Mouse (Mus musculus) urinary bladder, adult 2 months (tissue): ENCODE results near the gene Acox3. TPM values are rescaled to one million over a fixed set of nuclear protein-coding genes. Genes with fewer than 3 reads are reported as not detected.

Source experiments
- DNase-seq: peaks from one replicate; pipeline ENCODE4 v3.0.0; 2022; ENCODE audit warnings: low spot score
- polyA plus RNA-seq: library from polyadenylated mRNA; depleted of rRNA; stranded (reverse); fragments of >200 nt; gene quantifications from 2 replicates; pipeline ENCODE4 v1.2.3, GENCODE M21; 2012; rRNA removed

The Acox3 gene
- polyA plus RNA-seq = 30.1 and 35.0 TPM in 2 replicates

GRCm38 (mm10) chr5:35582445-35583220 is at the start of gene Acox3:
Gene Acox3 (plus strand): TSS chr5:35583040.
- DNase-seq = peak; percentile 85

GRCm38 (mm10) chr5:35536271-35536670 is 46.6 kb upstream of the Acox3 start:
- DNase-seq = no peak

DNA sequence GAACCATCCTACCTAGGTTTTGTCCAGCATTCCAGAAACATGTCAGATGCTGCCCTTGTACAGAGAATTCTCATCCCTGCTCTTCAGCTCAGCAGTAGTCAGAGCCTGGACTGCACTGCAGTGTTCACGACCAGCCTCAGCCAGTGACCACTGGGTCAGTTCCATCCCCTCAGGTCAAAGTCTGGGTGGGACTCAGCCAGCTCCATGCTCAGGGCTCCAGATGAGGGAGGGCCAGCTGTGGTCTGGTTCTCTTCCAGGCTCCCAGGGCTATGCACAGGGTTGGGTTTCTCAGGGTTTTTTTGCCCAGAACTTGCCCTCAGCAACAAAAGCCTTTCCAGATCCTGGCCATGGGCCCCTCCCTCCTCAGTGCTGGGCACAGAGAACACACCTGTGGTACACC is 45.4 kb upstream of the Acox3 start:
- DNase-seq = no peak

DNA sequence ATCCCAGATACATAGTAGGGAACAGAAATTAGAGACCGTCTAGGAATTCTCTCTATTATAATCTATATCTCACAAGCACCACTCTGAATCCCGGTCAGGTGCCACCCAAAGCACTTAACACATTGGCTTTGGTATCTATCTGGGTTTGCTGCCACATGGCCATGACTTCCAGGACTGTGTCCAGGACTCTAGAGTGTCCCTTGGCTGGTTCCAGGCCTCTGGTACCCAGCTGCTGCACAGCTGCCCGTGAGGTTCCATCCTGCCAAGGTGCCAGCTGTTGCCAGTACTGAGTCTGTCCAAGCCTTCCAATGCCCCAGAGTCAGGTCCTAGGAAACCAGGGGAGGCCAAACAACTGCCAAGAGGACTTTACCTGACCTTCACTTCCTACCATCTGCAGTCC is 44.8 kb upstream of the Acox3 start:
- DNase-seq = no peak

- no peak for DNase-seq
These were observed 43.3 kb upstream of the Acox3 start for GRCm38 (mm10) chr5:35539576-35539975.

DNA sequence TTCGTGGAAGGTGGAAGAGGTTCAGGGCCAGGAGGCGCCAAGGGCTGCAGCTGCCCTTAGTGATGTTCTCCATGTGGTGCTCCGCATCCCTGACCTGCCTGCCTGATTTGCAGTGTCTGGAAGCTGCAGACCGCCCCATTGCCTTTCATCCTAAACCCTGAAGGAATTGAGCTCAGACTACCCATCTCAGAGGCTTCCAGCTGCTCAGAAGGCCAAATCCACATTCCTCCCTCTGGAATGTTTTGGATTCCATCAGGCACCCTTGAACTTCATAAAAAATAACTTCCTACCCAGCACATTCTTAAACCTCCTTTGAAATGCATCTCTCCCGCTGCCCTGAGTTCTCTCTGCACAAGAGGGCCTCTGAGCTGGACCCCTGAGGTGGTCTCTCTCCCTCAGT is 42.3 kb upstream of the Acox3 start:
- DNase-seq = no peak

DNA sequence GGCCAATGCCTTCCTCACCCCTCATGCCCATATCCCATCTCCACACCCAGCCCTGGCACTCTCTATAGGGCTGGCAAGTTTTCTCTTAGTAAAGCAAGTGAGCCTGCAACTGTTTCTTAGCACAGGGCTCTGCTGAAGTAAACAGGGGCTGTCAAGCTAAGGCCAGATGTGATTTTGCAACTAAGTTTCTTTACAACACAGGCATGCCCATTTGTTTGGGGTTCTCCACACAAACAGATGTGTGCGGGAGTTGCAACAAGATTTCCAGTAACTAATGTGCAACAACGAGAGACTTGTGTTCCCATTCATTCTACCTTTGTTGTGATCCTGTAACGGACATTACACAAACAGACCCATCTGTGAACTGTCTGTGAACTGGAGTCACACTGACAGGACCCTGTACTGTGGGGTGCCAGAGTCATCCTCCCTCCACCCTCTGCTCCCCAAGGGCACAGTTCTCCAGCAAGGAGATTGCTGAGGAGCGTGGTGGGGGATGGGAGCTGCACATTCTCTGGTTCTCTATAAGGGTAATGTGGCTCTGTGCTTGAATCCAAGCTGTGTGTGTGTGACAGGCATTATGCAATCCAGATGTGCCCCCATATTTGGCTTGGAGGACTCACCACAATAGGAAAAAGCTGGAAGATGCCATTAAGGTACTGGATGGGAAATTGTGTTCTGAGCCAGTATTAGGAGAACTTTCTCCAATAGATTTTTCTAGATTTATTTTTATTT is 41.6 kb upstream of the Acox3 start:
- no peak for DNase-seq

DNA sequence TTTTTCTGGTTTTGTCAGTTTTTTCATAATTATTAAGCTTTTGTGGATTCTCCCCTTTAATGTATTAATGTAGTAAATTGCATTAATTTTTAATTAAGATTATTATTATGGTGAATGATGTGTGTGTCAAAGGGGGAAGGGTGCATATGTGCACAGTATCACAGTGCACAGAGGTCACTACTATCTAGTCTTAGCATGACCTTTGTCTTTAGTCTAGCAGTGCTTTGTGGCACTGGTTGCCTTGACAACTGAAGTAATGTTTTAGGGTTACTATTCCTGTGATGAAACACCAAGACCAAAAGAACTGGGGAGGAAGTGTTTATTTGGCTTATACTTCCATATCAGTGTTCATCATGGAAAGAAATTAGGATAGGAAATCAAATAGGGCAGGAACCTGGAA is 36.7 kb upstream of the Acox3 start:
- DNase-seq = no peak

DNA sequence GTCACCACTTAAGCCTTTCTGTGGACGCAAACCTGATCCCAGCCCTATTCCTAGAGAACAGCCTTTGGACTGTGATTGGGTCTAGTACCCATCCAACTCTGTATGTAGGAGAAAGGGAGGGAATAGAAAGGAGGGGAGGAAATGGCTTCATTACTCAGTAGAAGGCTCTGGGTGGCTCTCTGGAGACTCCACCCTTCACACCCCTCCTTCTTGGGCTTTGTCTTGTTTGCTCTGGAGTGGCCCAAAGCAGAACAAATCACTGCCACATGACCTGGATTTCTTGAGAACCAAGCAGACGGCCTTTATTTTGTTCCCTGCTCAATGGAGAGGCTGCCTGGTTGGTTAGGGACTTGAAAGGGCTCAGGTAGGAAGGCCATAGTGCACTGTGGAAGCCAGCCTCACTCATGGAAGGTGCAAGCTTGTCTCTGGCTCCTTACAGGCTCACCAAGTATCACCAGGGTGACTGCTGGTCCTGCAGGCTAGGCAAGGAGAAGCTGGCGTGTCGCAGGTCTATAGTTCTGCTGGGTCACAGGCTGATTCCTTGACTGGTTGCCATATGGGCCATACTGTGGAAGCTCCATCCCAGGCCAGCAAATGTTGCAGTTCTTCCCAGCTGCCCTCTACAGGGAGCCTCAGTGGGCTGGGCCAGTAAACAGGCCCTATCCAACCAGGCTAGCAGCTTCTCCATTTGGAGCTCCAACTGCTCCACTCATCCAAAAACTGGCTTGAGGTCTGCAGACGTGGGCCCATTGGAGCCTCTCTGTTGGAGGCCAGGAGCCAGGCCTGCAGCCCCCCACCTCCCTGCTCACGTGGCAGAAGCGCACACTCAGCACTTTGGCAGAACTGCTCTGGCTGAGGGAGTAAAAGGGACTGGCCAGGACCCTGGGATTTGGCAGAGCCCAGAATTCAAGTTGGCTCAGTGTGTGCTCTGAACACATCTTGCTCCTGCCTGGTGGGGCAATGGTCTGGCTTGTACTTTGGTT is 30.7 kb upstream of the Acox3 start:
- no peak for DNase-seq

GRCm38 (mm10) chr5:35552838-35553539 is 29.9 kb upstream of the Acox3 start:
- DNase-seq = no peak

GRCm38 (mm10) chr5:35556393-35556792 is 26.4 kb upstream of the Acox3 start:
- DNase-seq = no peak

GRCm38 (mm10) chr5:35557946-35558621 is 24.8 kb upstream of the Acox3 start:
- no peak for DNase-seq

DNA sequence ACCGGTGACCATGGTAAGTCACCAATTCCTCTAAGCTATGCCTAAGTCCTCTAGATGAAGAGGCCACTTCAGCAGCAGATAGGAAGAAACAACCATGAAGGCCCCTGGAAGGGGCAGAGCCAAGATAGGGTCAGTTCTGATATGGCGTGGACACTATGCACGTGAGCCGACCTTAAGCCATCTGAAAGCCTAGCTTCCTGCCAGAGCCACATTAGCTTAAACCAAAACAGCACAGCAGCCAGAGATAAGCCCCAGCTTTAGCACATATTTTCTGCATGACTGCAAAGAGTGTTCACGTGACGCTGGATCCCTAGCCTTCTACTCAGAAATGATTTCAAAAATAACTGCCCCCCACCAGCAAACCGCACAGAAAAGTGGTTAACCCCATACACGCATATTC is 23.4 kb upstream of the Acox3 start:
- DNase-seq = no peak

DNA sequence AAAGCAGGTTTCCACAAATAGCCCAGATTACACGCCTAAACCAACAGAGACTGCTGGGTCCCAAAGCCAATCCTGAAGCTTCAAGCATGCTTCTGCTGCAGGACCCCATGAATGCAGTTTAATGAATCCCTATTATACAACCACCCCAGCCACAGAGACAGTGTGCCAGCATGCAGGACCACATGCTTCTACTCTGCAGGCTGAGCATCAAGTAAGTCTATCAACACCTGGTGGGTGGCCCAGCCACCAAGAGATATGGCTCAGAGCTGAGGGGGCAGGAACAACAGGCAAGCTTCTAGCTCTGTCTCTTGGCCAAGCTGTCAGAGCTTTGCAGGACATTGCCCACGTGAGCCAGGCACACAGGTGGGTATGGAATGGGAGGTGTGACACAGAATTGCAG is 20.2 kb upstream of the Acox3 start:
- no peak for DNase-seq

- DNase-seq = peak; percentile 69
These were observed 19.4 kb upstream of the Acox3 start for GRCm38 (mm10) chr5:35563449-35563848.

- no peak for DNase-seq
These were observed 17.6 kb upstream of the Acox3 start for GRCm38 (mm10) chr5:35565217-35565616.

DNA sequence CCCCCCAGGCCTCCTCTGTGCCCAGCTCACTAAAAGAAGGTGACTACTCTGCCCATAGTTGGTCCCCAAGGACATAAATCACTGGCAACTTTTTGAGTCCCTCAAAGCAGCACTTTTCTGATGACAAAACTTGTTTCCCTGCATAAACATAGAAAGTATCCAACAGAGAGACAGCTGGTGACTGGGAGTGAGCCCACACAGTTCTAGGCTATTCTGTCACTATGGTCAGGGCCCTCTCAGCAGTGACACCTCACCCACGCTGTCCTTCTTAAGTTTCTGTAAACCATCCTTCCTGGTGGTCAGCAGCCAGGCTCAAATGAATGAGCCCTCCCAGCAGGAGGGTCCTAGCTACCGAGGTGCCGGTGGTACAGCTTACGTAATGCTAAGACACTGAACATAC is 16.2 kb upstream of the Acox3 start:
- no peak for DNase-seq

GRCm38 (mm10) chr5:35571546-35571945 is 11.3 kb upstream of the Acox3 start:
- no peak for DNase-seq

DNA sequence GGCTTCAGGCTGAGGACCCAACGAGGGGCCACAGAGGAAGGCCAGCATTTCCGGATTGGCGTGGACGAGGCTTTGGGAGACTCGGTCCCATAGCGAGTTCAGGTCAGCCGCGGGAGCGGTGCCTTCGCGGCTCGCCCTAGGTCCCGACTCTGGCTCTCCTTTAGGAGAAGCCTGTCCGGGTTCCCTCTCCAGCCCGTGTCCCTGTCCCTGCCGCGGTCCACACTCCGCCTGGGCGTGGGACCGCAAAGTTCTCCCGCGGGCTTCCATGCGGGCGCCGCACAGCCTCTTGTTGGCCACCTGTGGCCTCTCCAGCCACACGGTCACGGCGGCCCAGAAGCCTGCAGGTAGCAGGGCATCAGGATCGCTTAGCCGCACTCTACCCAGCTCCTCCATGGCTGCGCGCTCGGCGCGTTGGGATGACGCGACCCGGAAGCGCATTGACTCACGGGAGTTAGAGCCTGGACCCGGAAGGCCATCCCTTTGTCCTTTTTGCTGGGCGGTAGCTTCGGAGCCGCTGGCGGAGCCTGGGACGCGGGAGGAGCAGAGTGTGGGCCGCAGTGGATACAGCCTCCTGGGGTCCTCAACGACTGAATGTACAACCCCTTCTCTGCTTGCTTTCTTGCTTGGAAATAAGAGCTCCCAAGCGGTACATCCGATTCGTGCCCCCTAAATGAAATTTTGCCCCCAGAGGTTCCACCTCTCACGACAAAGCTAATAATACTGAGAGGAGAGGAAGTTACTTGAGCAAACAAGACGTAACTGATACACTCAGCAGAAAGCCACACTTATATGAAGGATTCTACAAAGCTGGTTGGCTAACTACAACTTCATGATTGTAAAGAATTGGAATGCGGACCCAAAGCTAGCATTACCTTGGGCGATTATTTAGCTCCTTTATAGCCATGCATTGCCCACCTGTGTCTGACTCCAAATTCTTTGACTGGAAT is 7.9 kb upstream of the Acox3 start, which contains the start of gene Trmt44:
Gene Trmt44 (minus strand): TSS at position 418 of the 947 bp plus-strand sequence.
- peak; percentile 84 for DNase-seq
